Mouse (Mus musculus): Measurements from ENCODE around the gene Rnf181.

Rnf181 gene

DNA sequence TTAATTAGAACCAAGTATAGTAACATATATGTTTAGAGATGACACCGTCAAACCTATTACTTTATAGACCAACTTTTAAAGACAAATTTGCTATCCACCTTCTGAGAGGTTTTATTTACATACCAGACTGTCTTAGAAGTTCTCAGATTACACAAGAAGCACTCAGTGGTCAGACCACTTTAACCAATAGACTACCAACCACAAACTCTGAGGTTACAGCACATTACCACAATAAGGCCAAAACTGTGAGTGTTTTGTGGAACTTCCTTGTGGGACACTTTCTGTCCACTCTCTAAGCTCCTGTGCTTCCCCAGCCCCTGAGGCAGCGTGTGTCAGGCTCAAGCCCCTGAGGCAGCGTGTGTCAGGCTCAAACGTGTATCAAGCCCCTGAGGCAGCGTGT, 37.7 kb downstream of the Rnf181 start:
- no peak for DNase-seq (ENCODE audit: low read depth, low spot score)

GRCm38 (mm10) chr6:72326274-72326673, 40.5 kb downstream of the Rnf181 start:
- DNase-seq (ENCODE audit: low read depth, low spot score) = no peak

GRCm38 (mm10) chr6:72323786-72324508, 42.8 kb downstream of the Rnf181 start:
- no peak for DNase-seq (ENCODE audit: low read depth, low spot score)

DNA sequence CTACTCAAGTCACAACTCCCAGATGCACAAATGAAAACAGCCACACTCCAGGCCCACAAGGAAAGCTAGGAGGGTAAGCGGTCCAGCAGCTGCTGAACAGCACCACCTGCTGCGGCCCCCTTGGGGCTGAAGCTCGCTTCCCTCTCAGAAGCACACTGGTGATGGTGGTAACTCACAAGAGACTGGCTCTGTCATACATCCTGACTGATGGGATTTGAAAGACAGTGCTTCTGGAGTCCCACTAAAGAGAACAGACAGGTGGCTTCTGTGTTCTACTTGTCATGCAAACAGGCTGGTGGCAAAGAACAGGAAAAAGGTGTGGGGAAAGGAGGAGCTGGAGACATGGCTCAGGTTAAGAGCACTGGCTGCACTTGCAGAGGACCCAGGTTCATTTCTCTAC, 43.8 kb downstream of the Rnf181 start:
- DNase-seq (ENCODE audit: low read depth, low spot score) = no peak

DNA sequence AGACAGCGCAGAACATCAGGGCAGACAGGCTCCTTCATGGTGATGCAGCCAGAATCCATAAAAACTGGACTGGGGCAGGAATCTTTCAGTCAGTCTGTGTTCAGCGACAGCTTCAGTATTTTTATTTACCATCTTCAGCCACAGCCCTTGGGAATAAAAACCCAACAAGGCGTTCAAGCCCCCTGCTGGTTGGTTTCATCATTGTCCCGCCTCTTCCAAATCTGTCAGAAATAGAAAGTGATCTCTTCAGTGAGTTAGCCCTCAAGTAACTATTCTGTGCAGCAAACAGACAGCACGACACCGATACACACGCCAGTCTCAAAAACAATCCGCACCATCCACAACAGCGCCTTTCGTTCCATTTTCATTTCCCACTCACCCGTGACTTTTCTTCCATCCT, 47.7 kb downstream of the Rnf181 start:
- DNase-seq (ENCODE audit: low read depth, low spot score) = peak; percentile 32

GRCm38 (mm10) chr6:72318440-72318839, 48.3 kb downstream of the Rnf181 start:
- no peak for DNase-seq (ENCODE audit: low read depth, low spot score)

- no peak for DNase-seq (ENCODE audit: low read depth, low spot score)
Observed at GRCm38 (mm10) chr6:72316044-72316443, 50.7 kb downstream of the Rnf181 start.

GRCm38 (mm10) chr6:72315384-72315783, 51.4 kb downstream of the Rnf181 start:
- DNase-seq (ENCODE audit: low read depth, low spot score) = no peak

- DNase-seq (ENCODE audit: low read depth, low spot score) = no peak
Observed at GRCm38 (mm10) chr6:72313124-72313867, 53.5 kb downstream of the Rnf181 start.

- DNase-seq (ENCODE audit: low read depth, low spot score) = no peak
Observed at GRCm38 (mm10) chr6:72312198-72312597, 54.6 kb downstream of the Rnf181 start.

Measured in mesoderm, embryonic 11.5 days (tissue).